Mouse (Mus musculus): ENCODE data around the gene Agtpbp1. TPM values are rescaled to one million over a fixed set of nuclear protein-coding genes. Genes with fewer than 3 reads are reported as not detected.
"Not testable (repeated sequence)": the region's sequence is repeated elsewhere in the genome, so short reads cannot be mapped to it uniquely, and the experiment has no call there.

Gene Agtpbp1
- total RNA-seq, 1 experiment from 2014 or later: 29.6 TPM

GRCm38 (mm10) chr13:59480599-59481483 lies 104.2 kb downstream of the Agtpbp1 start:
- no peak for DNase-seq

- not testable (repeated sequence) for DNase-seq
Measured at GRCm38 (mm10) chr13:59477928-59478327, 107.1 kb downstream of the Agtpbp1 start.

- no peak for DNase-seq
Measured at GRCm38 (mm10) chr13:59477451-59477850, 107.6 kb downstream of the Agtpbp1 start.

- DNase-seq: no peak
Measured at GRCm38 (mm10) chr13:59474973-59475372, 110.1 kb downstream of the Agtpbp1 start.

- DNase-seq: no peak
Measured at GRCm38 (mm10) chr13:59473341-59473740, 111.7 kb downstream of the Agtpbp1 start.

GRCm38 (mm10) chr13:59472222-59472621 lies 112.8 kb downstream of the Agtpbp1 start:
- DNase-seq: peak; percentile 24

- DNase-seq: no peak
Measured at GRCm38 (mm10) chr13:59469701-59470100, 115.3 kb downstream of the Agtpbp1 start.

- DNase-seq: no peak
Measured at GRCm38 (mm10) chr13:59468181-59468802, 116.7 kb downstream of the Agtpbp1 start.

- DNase-seq: peak; percentile 72
Measured at GRCm38 (mm10) chr13:59467591-59467990, 117.4 kb downstream of the Agtpbp1 start.

GRCm38 (mm10) chr13:59460958-59461357 lies 124.1 kb downstream of the Agtpbp1 start:
- DNase-seq: no peak

- no peak for DNase-seq
Measured at GRCm38 (mm10) chr13:59456203-59456602, 128.8 kb downstream of the Agtpbp1 start.

- DNase-seq: peak; percentile 64
Measured at GRCm38 (mm10) chr13:59454001-59454785, 130.8 kb downstream of the Agtpbp1 start.

- DNase-seq: no peak
Measured at GRCm38 (mm10) chr13:59453582-59453981, 131.4 kb downstream of the Agtpbp1 start.

GRCm38 (mm10) chr13:59453045-59453444 lies 132.0 kb downstream of the Agtpbp1 start:
- DNase-seq: peak; percentile 41

- peak; percentile 16 for DNase-seq
Measured at GRCm38 (mm10) chr13:59450840-59451239, 134.2 kb downstream of the Agtpbp1 start.

GRCm38 (mm10) chr13:59447130-59447529 lies 137.9 kb downstream of the Agtpbp1 start:
- no peak for DNase-seq

- no peak for DNase-seq
Measured at GRCm38 (mm10) chr13:59445179-59445578, 139.8 kb downstream of the Agtpbp1 start.

GRCm38 (mm10) chr13:59444371-59444770 lies 140.7 kb downstream of the Agtpbp1 start:
- DNase-seq: no peak

- DNase-seq: no peak
Measured at GRCm38 (mm10) chr13:59439683-59440082, 145.3 kb downstream of the Agtpbp1 start.

- no peak for DNase-seq
Measured at GRCm38 (mm10) chr13:59434554-59434953, 150.5 kb downstream of the Agtpbp1 start.

- peak; percentile 58 for DNase-seq
Measured at GRCm38 (mm10) chr13:59431124-59431864, 153.7 kb downstream of the Agtpbp1 start.

- peak; percentile 10 for DNase-seq
Measured at GRCm38 (mm10) chr13:59429369-59429768, 155.7 kb downstream of the Agtpbp1 start.

Data from adrenal gland, postnatal 14 days (tissue).